Mouse (Mus musculus): ENCODE results near the gene Epb41.

The Epb41 gene

DNA sequence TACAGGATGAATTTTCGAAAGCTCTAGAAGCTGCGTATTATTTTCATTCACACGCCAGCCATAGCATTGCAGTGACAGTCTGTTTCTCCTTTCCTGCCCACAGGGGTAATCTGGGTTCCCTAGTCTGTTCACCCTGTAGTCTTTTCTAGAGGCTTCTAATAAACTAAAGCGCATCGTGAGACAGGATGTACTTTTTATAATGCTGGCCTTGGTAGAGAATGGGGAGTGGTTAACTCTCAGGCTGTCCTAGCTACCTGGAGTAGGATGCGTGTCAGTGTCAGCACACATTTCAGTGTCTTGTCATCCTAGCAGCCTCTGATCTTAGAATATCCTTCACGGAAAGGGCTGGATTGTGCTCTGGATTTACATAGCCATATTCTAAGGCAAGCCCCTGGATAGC, 193.8 kb downstream of the Epb41 start:
- no peak for DNase-seq

DNA sequence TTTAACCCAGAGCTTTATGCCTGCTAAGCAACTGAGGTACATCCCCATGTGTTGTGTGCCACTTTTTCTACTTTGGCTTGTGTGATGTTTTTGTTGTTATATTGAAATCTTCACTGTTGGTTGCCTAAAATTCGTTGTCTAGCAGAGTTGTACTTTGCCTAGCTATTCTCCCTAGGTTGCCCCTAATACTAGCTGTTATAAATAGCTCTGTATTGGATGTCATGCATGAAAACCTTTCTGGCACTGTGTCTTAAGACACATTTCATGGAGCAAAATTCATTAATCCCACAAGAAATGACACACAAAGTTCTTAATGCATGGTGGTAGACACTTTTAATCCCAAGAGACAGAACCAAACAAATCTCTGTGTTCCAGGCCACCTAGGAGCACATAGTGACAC, 195.4 kb downstream of the Epb41 start:
- DNase-seq: no peak

DNA sequence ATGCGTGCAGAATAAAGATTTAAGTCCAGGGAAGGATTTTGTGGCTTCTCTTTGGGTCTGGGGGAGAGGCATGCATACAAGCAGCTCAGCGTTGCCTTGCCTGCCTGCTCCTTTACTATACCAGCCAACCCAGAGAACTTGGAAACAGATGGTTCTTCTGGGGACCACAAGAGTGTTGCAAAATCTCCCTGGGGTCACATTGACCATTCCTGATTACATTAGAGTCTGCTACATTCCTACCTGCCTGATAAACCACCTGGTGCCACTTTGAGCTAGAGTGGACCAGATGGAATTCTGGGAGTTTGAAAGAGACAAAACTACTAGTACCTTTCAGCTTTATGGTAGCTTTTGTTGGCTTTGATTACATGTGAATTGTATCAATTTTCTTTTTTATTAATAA, 198.3 kb downstream of the Epb41 start:
- no peak for DNase-seq

DNA sequence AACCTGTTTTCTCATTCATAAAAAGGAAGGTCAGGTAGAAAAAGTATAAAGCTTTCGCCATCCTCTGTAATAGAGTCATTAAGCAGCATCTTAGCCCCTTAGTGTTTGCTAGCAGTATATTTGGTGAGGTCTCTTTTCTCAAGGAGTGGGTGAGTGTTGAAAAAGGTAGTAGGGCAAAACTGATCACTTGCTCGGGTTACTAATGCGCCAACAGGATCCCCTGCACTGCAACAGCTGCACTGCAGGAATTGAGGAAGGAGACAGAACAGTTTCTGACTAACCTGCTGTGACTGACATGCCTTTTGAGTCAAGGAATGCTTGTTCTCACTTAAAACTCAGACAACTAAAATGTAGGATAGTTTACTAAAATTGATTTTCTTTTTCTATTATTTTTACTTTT, 199.9 kb downstream of the Epb41 start:
- DNase-seq: no peak

DNA sequence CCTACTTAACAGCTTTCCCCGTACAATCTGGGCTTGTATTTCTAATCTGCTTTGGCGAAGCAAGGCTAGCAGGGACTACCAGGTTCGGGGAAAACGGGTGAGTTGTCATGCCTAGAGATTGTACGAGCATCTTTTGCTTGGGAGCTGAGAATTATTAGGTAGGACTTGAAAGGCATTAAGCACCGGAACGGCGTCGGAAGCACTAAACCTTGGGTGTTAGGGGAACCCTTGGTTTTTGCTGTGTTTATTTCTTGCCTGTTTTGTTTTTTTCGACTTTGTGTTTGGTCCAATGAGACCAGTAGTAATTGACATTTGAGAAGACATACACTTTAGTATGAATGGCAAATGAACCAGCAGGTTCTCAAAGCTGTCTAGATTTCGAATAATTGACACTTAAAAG, 200.6 kb downstream of the Epb41 start:
- DNase-seq: no peak

DNA sequence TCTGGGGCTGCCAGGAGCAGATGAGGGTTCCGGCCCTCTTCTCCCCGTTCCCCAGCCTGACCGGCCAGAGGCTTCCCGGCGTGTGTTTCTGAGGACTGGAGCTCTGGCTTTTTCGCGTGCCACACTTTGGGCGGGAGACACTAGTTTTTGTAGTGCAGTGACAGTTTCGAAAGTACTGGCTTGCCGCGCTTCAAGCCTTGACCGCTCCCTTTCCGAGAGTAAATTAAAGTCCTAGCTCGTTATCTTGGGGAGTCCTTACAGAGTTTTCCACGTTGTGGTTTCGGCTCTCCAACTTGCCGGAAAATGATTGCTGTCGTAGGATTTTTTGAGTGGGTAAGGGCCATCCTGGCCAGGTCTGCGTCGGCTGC, 201.0 kb downstream of the Epb41 start:
- no peak for DNase-seq

Data from right cerebral cortex, adult 18-20 months (tissue).